Mouse (Mus musculus) subcutaneous adipose tissue, adult 2 months (tissue): ENCODE measurements around the gene Gm4788. TPM values are rescaled to one million over a fixed set of nuclear protein-coding genes. Genes with fewer than 3 reads are reported as not detected.

ENCODE experiments used
- polyA plus RNA-seq: library from polyadenylated mRNA; depleted of rRNA; stranded (reverse); fragments of >200 nt; gene quantifications from 2 replicates; pipeline ENCODE4 v1.2.3, GENCODE M21; 2012; ENCODE audit warnings: low replicate concordance; rRNA removed

Gm4788 gene
- not detected in 2 replicates for polyA plus RNA-seq

GRCm38 (mm10) chr1:139781143-139781542 lies at the start of gene Gm4788:
TSS of gene Gm4788 (minus strand) at chr1:139781243.

Other genes with a start within 250 kb of the Gm4788 start
- gene Cfhr1, start 221.0 kb downstream of the Gm4788 start, polyA plus RNA-seq = not detected in 2 replicates
- 0.41 TPM in 1 of 2 replicates, not detected in the other for gene Cfhr2, start 77.5 kb upstream of the Gm4788 start, polyA plus RNA-seq